Mouse (Mus musculus) hindbrain, embryonic 13.5 days (tissue): Measurements from ENCODE around the gene Sestd1. TPM values are rescaled to one million over a fixed set of nuclear protein-coding genes. Genes with fewer than 3 reads are reported as not detected.

Experiments
- ATAC-seq: fragments of 200-750 bp; cut with Nextera tagmentation; 2 replicates; pipeline ENCODE4 v1.8.0; 2017; ENCODE audit warnings: moderate TSS enrichment; ENCODE audit not compliant: low FRiP score
- H3K27ac ChIP-seq: fragments of 300-500 bp; sonication (generic); 2 replicates; pipeline ENCODE4 v1.5.1; 2015; ENCODE audit warnings: inconsistent platforms, mild to moderate bottlenecking, moderate library complexity
- H3K27me3 ChIP-seq: fragments of 300-500 bp; sonication (generic); 2 replicates; pipeline ENCODE4 v1.6.1; 2015; ENCODE audit warnings: mild to moderate bottlenecking, inconsistent platforms
- H3K36me3 ChIP-seq: fragments of 300-500 bp; sonication (generic); 2 replicates; pipeline ENCODE4 v1.6.1; 2015; ENCODE audit warnings: mild to moderate bottlenecking, inconsistent platforms
- H3K4me1 ChIP-seq: fragments of 300-500 bp; sonication (generic); replicated peaks from 2 replicates; pipeline ENCODE4 v1.6.1; 2015; ENCODE audit warnings: inconsistent platforms
- H3K4me2 ChIP-seq: fragments of 300-500 bp; sonication (generic); 2 replicates; pipeline ENCODE4 v1.6.1; 2015; ENCODE audit warnings: inconsistent platforms, mild to moderate bottlenecking, moderate library complexity
- H3K4me3 ChIP-seq: fragments of 300-500 bp; sonication (generic); 2 replicates; pipeline ENCODE4 v1.5.1; 2015; ENCODE audit warnings: mild to moderate bottlenecking, inconsistent platforms
- H3K9ac ChIP-seq: fragments of 300-500 bp; sonication (generic); 2 replicates; pipeline ENCODE4 v1.6.1; 2015; ENCODE audit warnings: mild to moderate bottlenecking, inconsistent platforms
- H3K9me3 ChIP-seq: fragments of 300-500 bp; sonication (generic); 2 replicates; pipeline ENCODE4 v1.6.1; 2016; ENCODE audit warnings: inconsistent platforms
- WGBS: fragments of 180-500 bp; shearing (Covaris S2); methylation state at CpG from one replicate; pipeline ENCODE4 v1.1.7; 2015; 5-methylcytosine and 5-hydroxymethylcytosine counted together
- polyA plus RNA-seq: library from polyadenylated mRNA; unstranded; fragments of >200 nt; fragmentation: Nextera tagmentation; extraction: Ambion mirVana; gene quantifications from 2 replicates; pipeline ENCODE4 v1.2.1, GENCODE M21; 2015

The Sestd1 gene
- polyA plus RNA-seq, 1 experiment from 2014 or later, result 27.8 TPM

- no peak overlapping the region for H3K4me2 ChIP-seq
- H3K27me3 ChIP-seq, result no peaks in the 10 kb centered on the region
- peak; percentile 74 for ATAC-seq
- no peaks in the 10 kb centered on the region for H3K9me3 ChIP-seq
- H3K27ac ChIP-seq, result no peak overlapping the region
- WGBS, result 61% methylated on average over 9 of the region's 9 CpGs
- no peaks in the 10 kb centered on the region for H3K36me3 ChIP-seq
- H3K4me3 ChIP-seq, result no peak overlapping the region
- H3K4me1 ChIP-seq, result no peaks in the 10 kb centered on the region
- no peak overlapping the region for H3K9ac ChIP-seq
Measured at GRCm38 (mm10) chr2:77301687-77302389, 21.4 kb upstream of the Sestd1 start.

GRCm38 (mm10) chr2:77289701-77290100 lies 9.3 kb upstream of the Sestd1 start:
- Histone ChIP-seq H3K4me3 (no peak overlapping the region), H3K4me2 (no peak overlapping the region), H3K4me1 (no peaks in the 10 kb centered on the region), H3K27ac (no peak overlapping the region), H3K9ac (no peak overlapping the region), H3K9me3 (no peaks in the 10 kb centered on the region), H3K36me3 (no peaks in the 10 kb centered on the region), H3K27me3 (no peaks in the 10 kb centered on the region)
- whole genome bisulfite sequencing, result 71% methylated on average over 6 of the region's 6 CpGs
- no peak for ATAC-seq

GRCm38 (mm10) chr2:77286755-77287154 lies 6.4 kb upstream of the Sestd1 start:
- Histone ChIP-seq H3K4me1 (no peaks in the 10 kb centered on the region), H3K27ac (no peak overlapping the region), H3K27me3 (peaks cover 4% of the 10 kb centered on the region; the same call in 1 of the 2 replicates), H3K9me3 (no peaks in the 10 kb centered on the region), H3K9ac (no peak overlapping the region), H3K4me3 (no peak overlapping the region), H3K4me2 (no peak overlapping the region), H3K36me3 (no peaks in the 10 kb centered on the region)
- 68% methylated on average over 2 of the region's 2 CpGs for WGBS
- ATAC-seq, result no peak

DNA sequence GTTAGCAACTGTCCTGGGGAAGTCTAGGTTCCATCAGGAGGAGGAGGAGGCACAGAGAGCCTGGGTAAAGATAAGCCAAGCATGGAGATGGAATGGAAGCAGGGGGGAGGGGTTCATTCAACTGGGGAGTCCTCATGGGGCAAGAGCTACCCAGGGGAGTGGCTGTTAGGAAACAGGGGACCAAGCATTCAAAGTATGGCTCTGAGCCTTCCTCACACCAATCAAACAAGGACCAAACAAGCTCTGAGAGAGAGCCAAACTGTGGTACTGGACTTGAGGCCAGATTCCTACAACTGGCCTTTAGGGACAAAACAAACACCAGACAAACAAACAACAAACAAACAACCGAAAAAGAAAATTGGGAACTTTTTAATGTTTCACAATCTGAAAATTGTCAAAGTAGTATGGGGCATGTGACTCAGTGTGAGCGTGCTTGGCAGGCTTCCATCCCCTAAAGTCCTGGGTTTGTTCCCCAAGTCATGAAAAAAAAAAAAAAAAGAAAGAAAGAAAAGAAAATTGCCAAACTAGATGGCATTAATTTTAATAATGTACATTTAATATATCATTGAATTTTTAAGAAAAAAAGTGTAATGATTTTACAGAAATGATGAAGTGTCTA lies 4.0 kb upstream of the Sestd1 start:
- Histone ChIP-seq H3K9ac (no peak overlapping the region), H3K36me3 (no peaks in the 10 kb centered on the region), H3K27ac (no peak overlapping the region), H3K4me2 (no peak overlapping the region), H3K27me3 (peaks cover 4% of the 10 kb centered on the region; the same call in 1 of the 2 replicates), H3K4me3 (no peak overlapping the region), H3K9me3 (no peaks in the 10 kb centered on the region), H3K4me1 (0 out of 2 replicates have a peak, but pooled peaks cover 3% of the 10 kb centered on the region)
- no peak for ATAC-seq
- 82% methylated on average over 2 of the region's 2 CpGs for WGBS

GRCm38 (mm10) chr2:77279861-77280511 lies 406 bp downstream of the Sestd1 start:
- WGBS, result under 1% methylated on average over 55 of the region's 57 CpGs
- Histone ChIP-seq H3K4me1 (peaks cover 35% of the 10 kb centered on the region), H3K4me3 (peak overlapping the region; percentile 94), H3K27me3 (peaks cover 4% of the 10 kb centered on the region; the same call in 1 of the 2 replicates), H3K27ac (peak overlapping the region; percentile 92), H3K9me3 (no peaks in the 10 kb centered on the region), H3K4me2 (peak overlapping the region; percentile 70), H3K36me3 (no peaks in the 10 kb centered on the region), H3K9ac (peak overlapping the region; percentile 99)
- peak; percentile 75 for ATAC-seq

DNA sequence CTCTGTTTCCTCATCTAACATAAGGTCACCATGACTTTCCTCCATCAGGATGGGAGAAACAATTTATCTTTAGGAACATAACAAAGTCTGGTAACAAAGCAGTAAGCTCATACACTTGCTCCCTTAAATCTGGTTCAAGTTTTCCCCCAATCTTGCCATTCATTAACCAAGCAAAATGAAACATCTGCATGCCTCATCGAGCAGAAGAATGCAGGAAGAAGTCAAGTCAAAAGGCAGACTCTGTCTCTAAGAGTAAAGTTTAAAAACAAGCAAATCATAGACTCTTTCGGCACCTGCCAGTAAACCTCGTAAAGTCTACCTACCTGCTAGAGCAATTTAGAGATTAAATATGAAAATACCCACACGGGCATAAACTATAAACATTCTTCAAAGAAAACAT lies 3.1 kb downstream of the Sestd1 start:
- H3K27me3 ChIP-seq, result peaks cover 4% of the 10 kb centered on the region; the same call in 1 of the 2 replicates
- no peak overlapping the region for H3K4me2 ChIP-seq
- no peak for ATAC-seq
- H3K4me3 ChIP-seq, result no peak overlapping the region
- WGBS, result 64% methylated on average over 4 of the region's 4 CpGs
- H3K9me3 ChIP-seq, result no peaks in the 10 kb centered on the region
- no peaks in the 10 kb centered on the region for H3K36me3 ChIP-seq
- peaks cover 53% of the 10 kb centered on the region for H3K4me1 ChIP-seq
- no peak overlapping the region for H3K27ac ChIP-seq
- H3K9ac ChIP-seq, result no peak overlapping the region

DNA sequence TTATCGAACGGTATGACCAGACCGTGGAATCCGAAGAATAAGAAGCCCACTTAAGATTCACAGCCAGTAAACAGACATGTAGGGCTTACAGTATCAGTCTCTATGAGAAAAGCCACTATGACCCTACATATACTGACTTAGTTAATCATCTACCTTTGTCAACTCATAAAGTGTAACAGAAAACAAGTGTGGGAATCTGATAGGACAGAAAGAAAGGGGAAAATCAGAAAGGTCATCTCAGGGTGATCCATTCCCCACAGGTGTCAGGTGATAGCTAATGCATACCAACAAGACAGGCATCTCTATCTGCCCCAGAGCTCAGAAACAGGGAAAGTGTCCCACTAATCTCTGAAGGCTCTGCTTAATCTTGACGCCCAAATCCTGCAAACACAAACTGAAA lies 4.5 kb downstream of the Sestd1 start:
- no peak overlapping the region for H3K4me2 ChIP-seq
- H3K4me3 ChIP-seq, result no peak overlapping the region
- H3K9me3 ChIP-seq, result no peaks in the 10 kb centered on the region
- no peak for ATAC-seq
- H3K4me1 ChIP-seq, result peaks cover 56% of the 10 kb centered on the region
- no peak overlapping the region for H3K9ac ChIP-seq
- 90% methylated on average over 5 of the region's 5 CpGs for WGBS
- no peaks in the 10 kb centered on the region for H3K27me3 ChIP-seq
- no peaks in the 10 kb centered on the region for H3K36me3 ChIP-seq
- H3K27ac ChIP-seq, result no peak overlapping the region

DNA sequence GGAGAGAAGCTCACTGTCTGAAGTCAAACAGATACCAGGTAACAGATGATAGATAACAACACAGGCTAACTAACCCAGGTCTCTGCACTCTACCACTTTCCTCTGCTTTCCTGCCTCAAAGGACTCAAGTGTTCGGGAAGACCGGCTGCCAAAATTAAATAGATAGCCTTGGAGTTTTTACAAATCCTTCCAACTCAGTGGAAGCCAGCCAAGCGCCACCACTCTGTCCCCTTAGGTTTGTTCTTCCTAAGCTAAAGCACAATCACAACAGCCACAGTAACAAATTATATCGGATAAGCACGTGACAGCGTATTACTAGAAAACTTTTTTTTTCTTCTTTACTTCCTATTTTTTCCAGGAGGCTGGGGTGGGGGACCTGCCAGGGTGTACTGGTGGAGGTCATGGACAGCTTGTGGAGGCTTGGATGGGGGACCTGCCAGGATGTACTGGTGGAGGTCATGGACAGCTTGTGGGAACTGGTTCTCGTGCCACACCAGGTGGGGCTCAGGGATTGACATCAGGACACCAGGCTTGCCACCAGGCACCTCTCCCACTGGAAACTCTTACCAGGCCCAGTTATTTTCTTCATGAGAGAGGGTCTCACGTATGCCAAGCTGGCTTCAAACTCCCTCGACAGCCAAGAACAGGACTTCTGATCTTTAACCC lies 5.3 kb downstream of the Sestd1 start:
- no peak overlapping the region for H3K9ac ChIP-seq
- H3K27me3 ChIP-seq, result no peaks in the 10 kb centered on the region
- peaks cover 58% of the 10 kb centered on the region for H3K4me1 ChIP-seq
- no peak overlapping the region for H3K4me3 ChIP-seq
- 90% methylated on average over 9 of the region's 9 CpGs for WGBS
- no peak overlapping the region for H3K27ac ChIP-seq
- H3K9me3 ChIP-seq, result no peaks in the 10 kb centered on the region
- H3K4me2 ChIP-seq, result no peak overlapping the region
- no peaks in the 10 kb centered on the region for H3K36me3 ChIP-seq
- no peak for ATAC-seq

- Histone ChIP-seq H3K4me3 (no peak overlapping the region), H3K9me3 (no peaks in the 10 kb centered on the region), H3K9ac (no peak overlapping the region), H3K27me3 (no peaks in the 10 kb centered on the region), H3K36me3 (no peaks in the 10 kb centered on the region), H3K4me1 (peaks cover 60% of the 10 kb centered on the region), H3K27ac (no peak overlapping the region), H3K4me2 (no peak overlapping the region)
- no peak for ATAC-seq
- WGBS, result 93% methylated on average over 2 of the region's 2 CpGs
Measured at GRCm38 (mm10) chr2:77272953-77273352, 7.4 kb downstream of the Sestd1 start.

- no peak for ATAC-seq
- no peaks in the 10 kb centered on the region for H3K27me3 ChIP-seq
- H3K9me3 ChIP-seq, result no peaks in the 10 kb centered on the region
- no peak overlapping the region for H3K27ac ChIP-seq
- no peak overlapping the region for H3K4me3 ChIP-seq
- no peak overlapping the region for H3K4me2 ChIP-seq
- H3K36me3 ChIP-seq, result no peaks in the 10 kb centered on the region
- 89% methylated on average over 7 of the region's 7 CpGs for WGBS
- no peak overlapping the region for H3K9ac ChIP-seq
- peaks cover 52% of the 10 kb centered on the region for H3K4me1 ChIP-seq
Measured at GRCm38 (mm10) chr2:77270781-77271180, 9.6 kb downstream of the Sestd1 start.

DNA sequence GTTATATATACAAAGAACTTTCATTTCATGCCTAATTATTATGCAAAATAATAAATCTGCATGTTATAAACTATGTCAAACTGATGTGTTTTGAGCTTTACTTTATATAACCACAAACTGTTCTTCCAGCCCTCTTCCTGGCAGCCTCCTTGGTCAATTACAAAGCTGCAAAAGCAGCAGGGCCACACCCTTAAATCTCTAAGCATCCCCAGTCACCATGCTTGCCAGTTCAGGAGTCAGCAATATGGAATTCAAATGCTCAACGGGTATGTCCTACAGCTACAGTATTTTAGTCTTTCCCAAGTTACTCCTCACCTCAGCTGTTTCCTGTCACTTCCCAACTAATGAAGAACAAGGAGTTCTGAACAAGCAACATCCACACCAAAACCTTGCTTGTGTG lies 10.3 kb downstream of the Sestd1 start:
- 85% methylated on average over 1 of the region's 1 CpGs for WGBS
- Histone ChIP-seq H3K27ac (no peak overlapping the region), H3K27me3 (no peaks in the 10 kb centered on the region), H3K4me2 (no peak overlapping the region), H3K9ac (no peak overlapping the region), H3K9me3 (no peaks in the 10 kb centered on the region), H3K36me3 (no peaks in the 10 kb centered on the region), H3K4me3 (no peak overlapping the region), H3K4me1 (peaks cover 51% of the 10 kb centered on the region)
- no peak for ATAC-seq

- no peak for ATAC-seq
Measured at GRCm38 (mm10) chr2:77268612-77269239, 11.7 kb downstream of the Sestd1 start.

More at GRCm38 (mm10) chr2:77268612-77269239, 11.7 kb downstream of the Sestd1 start:
- WGBS, result 85% methylated on average over 5 of the region's 5 CpGs
- no peak overlapping the region for H3K9ac ChIP-seq
- peak overlapping the region; percentile 18; the same call in 1 of the 2 replicates for H3K27ac ChIP-seq
- no peaks in the 10 kb centered on the region for H3K9me3 ChIP-seq
- peaks cover 47% of the 10 kb centered on the region for H3K4me1 ChIP-seq
- H3K4me2 ChIP-seq, result no peak overlapping the region
- no peaks in the 10 kb centered on the region for H3K27me3 ChIP-seq
- H3K4me3 ChIP-seq, result no peak overlapping the region
- H3K36me3 ChIP-seq, result no peaks in the 10 kb centered on the region
